Mouse (Mus musculus) cortical plate, adult 2 months (tissue): Measurements from ENCODE around the gene Lrrc8c.

Source experiments
- CTCF ChIP-seq: fragments of 200-500 bp; IDR thresholded peaks from 2 replicates; pipeline ENCODE4 v1.5.1; 2011; ENCODE audit warnings: mild to moderate bottlenecking, control low read depth, low read length; ENCODE audit not compliant: insufficient read depth; ENCODE audit errors: extremely low read depth
- POLR2A ChIP-seq: fragments of 200-500 bp; IDR thresholded peaks from 2 replicates; pipeline ENCODE4 v1.6.1; 2011; ENCODE audit warnings: mild to moderate bottlenecking, low read length, control low read depth; ENCODE audit not compliant: insufficient read depth; ENCODE audit errors: extremely low read depth

DNA sequence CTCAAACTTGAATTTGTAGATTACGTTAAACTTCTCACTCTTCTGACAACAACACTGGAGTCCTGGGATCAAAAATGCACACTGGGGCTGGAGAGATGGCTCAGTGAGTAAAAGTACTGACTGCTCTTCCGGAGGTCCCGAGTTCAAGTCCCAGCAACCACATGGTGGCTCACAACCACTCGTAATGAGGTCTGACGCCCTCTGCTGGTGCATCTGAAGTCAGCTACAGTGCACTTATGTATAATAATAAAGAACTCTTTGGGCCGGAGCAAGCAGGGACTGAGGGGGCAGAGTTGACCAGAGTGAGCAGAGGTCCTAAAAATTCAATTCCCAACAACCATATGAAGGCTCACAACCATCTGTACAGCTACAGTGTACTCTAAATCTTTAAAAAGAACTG lies 125.0 kb downstream of the Lrrc8c start:
- TF ChIP-seq CTCF (no peak), POLR2A (no peak)
